Mouse (Mus musculus) liver, embryonic 12.5 days (tissue): ENCODE measurements around the gene Mpv17l. TPM values are rescaled to one million over a fixed set of nuclear protein-coding genes. Genes with fewer than 3 reads are reported as not detected.
"Not testable (repeated sequence)": the region's sequence is repeated elsewhere in the genome, so short reads cannot be mapped to it uniquely, and the experiment has no call there.

Experiments used
- ATAC-seq: fragments of 200-750 bp; cut with Nextera tagmentation; 2 replicates; pipeline ENCODE4 v1.8.0; 2017; ENCODE audit warnings: moderate number of reproducible peaks, mild to moderate bottlenecking, moderate library complexity
- H3K27ac ChIP-seq: fragments of 300-500 bp; sonication (generic); 2 replicates; pipeline ENCODE4 v1.5.1; 2016; ENCODE audit warnings: mild to moderate bottlenecking
- H3K27me3 ChIP-seq: fragments of 300-500 bp; sonication (generic); replicated peaks from 2 replicates; pipeline ENCODE4 v1.6.1; 2016; ENCODE audit warnings: mild to moderate bottlenecking, moderate library complexity
- H3K36me3 ChIP-seq: fragments of 300-500 bp; sonication (generic); 2 replicates; pipeline ENCODE4 v1.6.1; 2016; ENCODE audit warnings: mild to moderate bottlenecking, moderate library complexity
- H3K4me1 ChIP-seq: fragments of 300-500 bp; sonication (generic); 2 replicates; pipeline ENCODE4 v1.6.1; 2016
- H3K4me2 ChIP-seq: fragments of 300-500 bp; sonication (generic); 2 replicates; pipeline ENCODE4 v1.6.1; 2016; ENCODE audit warnings: mild to moderate bottlenecking, moderate library complexity
- H3K4me3 ChIP-seq: fragments of 300-500 bp; sonication (generic); 2 replicates; pipeline ENCODE4 v1.5.1; 2016; ENCODE audit warnings: mild to moderate bottlenecking, moderate library complexity
- H3K9ac ChIP-seq: fragments of 300-500 bp; sonication (generic); 2 replicates; pipeline ENCODE4 v1.6.1; 2016; ENCODE audit warnings: mild to moderate bottlenecking, moderate library complexity
- H3K9me3 ChIP-seq: fragments of 300-500 bp; sonication (generic); replicated peaks from 2 replicates; pipeline ENCODE4 v1.6.1; 2016; ENCODE audit warnings: mild to moderate bottlenecking, moderate library complexity
- WGBS: fragments of 180-500 bp; shearing (Covaris S2); methylation state at CpG from one replicate; pipeline ENCODE4 v1.1.7; 2016; ENCODE audit not compliant: insufficient replicate concordance; 5-methylcytosine and 5-hydroxymethylcytosine counted together
- polyA plus RNA-seq: library from polyadenylated mRNA; unstranded; fragments of >200 nt; fragmentation: Nextera tagmentation; extraction: Ambion mirVana; gene quantifications from 2 replicates; pipeline ENCODE4 v1.2.1, GENCODE M21; 2016

Mpv17l gene
- 1.7 and 2.4 TPM in 2 replicates for polyA plus RNA-seq

GRCm38 (mm10) chr16:13902888-13903483 lies at the start of gene Mpv17l, which contains the start of gene Pdxdc1:
Gene Mpv17l, plus strand, starts transcription at chr16:13903161.
Gene Pdxdc1, minus strand, starts transcription at chr16:13903131.
- Histone ChIP-seq H3K27ac (peak within 1 kb of the TSS; percentile 85), H3K9me3 (no peaks in the 10 kb centered on the region), H3K27me3 (no peaks in the 10 kb centered on the region), H3K4me3 (peak within 1 kb of the TSS; percentile 94), H3K9ac (peak within 1 kb of the TSS; percentile 95), H3K36me3 (no peaks in the 10 kb centered on the region), H3K4me1 (peaks cover 32% of the 10 kb centered on the region), H3K4me2 (peak within 1 kb of the TSS; percentile 90)
- ATAC-seq: peak; percentile 97
- WGBS: under 1% methylated on average over 50 of the region's 57 CpGs

GRCm38 (mm10) chr16:13853886-13854285 lies 49.1 kb upstream of the Mpv17l start:
- no peak overlapping the region for H3K27ac ChIP-seq
- WGBS: 93% methylated on average over 4 of the region's 4 CpGs
- no peak overlapping the region for H3K9ac ChIP-seq
- H3K4me2 ChIP-seq: no peak overlapping the region
- H3K4me3 ChIP-seq: no peak overlapping the region
- ATAC-seq: no peak
- H3K9me3 ChIP-seq: no peaks in the 10 kb centered on the region
- no peaks in the 10 kb centered on the region for H3K27me3 ChIP-seq
- H3K36me3 ChIP-seq: peaks cover 48% of the 10 kb centered on the region
- H3K4me1 ChIP-seq: no peaks in the 10 kb centered on the region

- 42% methylated on average over 4 of the region's 4 CpGs for WGBS
- Histone ChIP-seq H3K4me1 (peaks cover 16% of the 10 kb centered on the region), H3K9me3 (no peaks in the 10 kb centered on the region), H3K4me3 (no peak overlapping the region), H3K9ac (no peak overlapping the region), H3K27me3 (no peaks in the 10 kb centered on the region), H3K4me2 (no peak overlapping the region), H3K27ac (no peak overlapping the region), H3K36me3 (peaks cover 38% of the 10 kb centered on the region)
- ATAC-seq: no peak
Measured at GRCm38 (mm10) chr16:13866076-13866475, 36.9 kb upstream of the Mpv17l start.

GRCm38 (mm10) chr16:13866616-13867015 lies 36.3 kb upstream of the Mpv17l start:
- H3K36me3 ChIP-seq: peaks cover 38% of the 10 kb centered on the region
- peaks cover 16% of the 10 kb centered on the region for H3K4me1 ChIP-seq
- whole genome bisulfite sequencing: 62% methylated on average over 5 of the region's 5 CpGs
- H3K27ac ChIP-seq: no peak overlapping the region
- ATAC-seq: no peak
- no peaks in the 10 kb centered on the region for H3K9me3 ChIP-seq
- no peak overlapping the region for H3K9ac ChIP-seq
- no peaks in the 10 kb centered on the region for H3K27me3 ChIP-seq
- no peak overlapping the region for H3K4me2 ChIP-seq
- H3K4me3 ChIP-seq: no peak overlapping the region

GRCm38 (mm10) chr16:13867406-13867805 lies 35.6 kb upstream of the Mpv17l start:
- Histone ChIP-seq H3K4me1 (peaks cover 16% of the 10 kb centered on the region), H3K4me2 (peak overlapping the region; percentile 69), H3K4me3 (peak overlapping the region; percentile 51; the same call in 1 of the 2 replicates), H3K36me3 (peaks cover 44% of the 10 kb centered on the region), H3K9ac (peak overlapping the region; percentile 68; the same call in 1 of the 2 replicates)
- not testable (repeated sequence) for H3K9me3 ChIP-seq, H3K27me3 ChIP-seq, ATAC-seq, H3K27ac ChIP-seq
- 45% methylated on average over 5 of the region's 5 CpGs for WGBS

- no peak overlapping the region for H3K27ac ChIP-seq
- ATAC-seq: 0 out of 2 replicates have a peak, but pooled peaks have one; percentile 13
- no peaks in the 10 kb centered on the region for H3K27me3 ChIP-seq
- H3K9ac ChIP-seq: peak overlapping the region; percentile 68
- peak overlapping the region; percentile 69 for H3K4me2 ChIP-seq
- H3K4me3 ChIP-seq: peak overlapping the region; percentile 51
- H3K4me1 ChIP-seq: peaks cover 16% of the 10 kb centered on the region
- no peaks in the 10 kb centered on the region for H3K9me3 ChIP-seq
- peaks cover 39% of the 10 kb centered on the region for H3K36me3 ChIP-seq
- WGBS: 27% methylated on average over 42 of the region's 42 CpGs
Measured at GRCm38 (mm10) chr16:13867910-13868514, 34.9 kb upstream of the Mpv17l start.

GRCm38 (mm10) chr16:13875483-13875882 lies 27.5 kb upstream of the Mpv17l start:
- no peaks in the 10 kb centered on the region for H3K4me1 ChIP-seq
- no peak overlapping the region for H3K27ac ChIP-seq
- no peaks in the 10 kb centered on the region for H3K27me3 ChIP-seq
- no peak overlapping the region for H3K4me2 ChIP-seq
- H3K9me3 ChIP-seq: no peaks in the 10 kb centered on the region
- no peak for ATAC-seq
- H3K36me3 ChIP-seq: peaks cover 55% of the 10 kb centered on the region
- H3K9ac ChIP-seq: no peak overlapping the region
- H3K4me3 ChIP-seq: no peak overlapping the region
- 85% methylated on average over 4 of the region's 4 CpGs for WGBS

GRCm38 (mm10) chr16:13883094-13883774 lies 19.7 kb upstream of the Mpv17l start:
- no peak for ATAC-seq
- Histone ChIP-seq H3K36me3 (peaks cover 13% of the 10 kb centered on the region), H3K9me3 (no peaks in the 10 kb centered on the region), H3K4me3 (no peak overlapping the region), H3K4me1 (no peaks in the 10 kb centered on the region), H3K27me3 (no peaks in the 10 kb centered on the region), H3K27ac (no peak overlapping the region), H3K9ac (no peak overlapping the region), H3K4me2 (no peak overlapping the region)
- WGBS: 58% methylated on average over 3 of the region's 3 CpGs

GRCm38 (mm10) chr16:13890449-13890848 lies 12.5 kb upstream of the Mpv17l start:
- Histone ChIP-seq H3K4me1 (no peaks in the 10 kb centered on the region; the same call in 1 of the 2 replicates), H3K9ac (no peak overlapping the region), H3K4me2 (no peak overlapping the region), H3K27me3 (no peaks in the 10 kb centered on the region), H3K4me3 (no peak overlapping the region), H3K9me3 (no peaks in the 10 kb centered on the region), H3K36me3 (peaks cover 3% of the 10 kb centered on the region; the same call in 1 of the 2 replicates), H3K27ac (no peak overlapping the region)
- 74% methylated on average over 2 of the region's 2 CpGs for WGBS
- no peak for ATAC-seq

- Histone ChIP-seq H3K4me2 (no peak overlapping the region), H3K4me3 (no peak overlapping the region), H3K27me3 (no peaks in the 10 kb centered on the region), H3K4me1 (peaks cover 12% of the 10 kb centered on the region), H3K27ac (no peak overlapping the region), H3K36me3 (no peaks in the 10 kb centered on the region), H3K9me3 (no peaks in the 10 kb centered on the region), H3K9ac (no peak overlapping the region)
- ATAC-seq: no peak
Measured at GRCm38 (mm10) chr16:13892850-13893249, 10.1 kb upstream of the Mpv17l start.

GRCm38 (mm10) chr16:13894097-13894496 lies 8.9 kb upstream of the Mpv17l start:
- no peak overlapping the region for H3K27ac ChIP-seq
- no peak for ATAC-seq
- H3K4me3 ChIP-seq: no peak overlapping the region
- WGBS: 72% methylated on average over 2 of the region's 2 CpGs
- no peaks in the 10 kb centered on the region for H3K9me3 ChIP-seq
- no peak overlapping the region for H3K9ac ChIP-seq
- peaks cover 23% of the 10 kb centered on the region for H3K4me1 ChIP-seq
- H3K4me2 ChIP-seq: no peak overlapping the region
- H3K27me3 ChIP-seq: no peaks in the 10 kb centered on the region
- H3K36me3 ChIP-seq: no peaks in the 10 kb centered on the region

- no peak overlapping the region for H3K9ac ChIP-seq
- peak; percentile 37; the same call in 1 of the 2 replicates for ATAC-seq
- WGBS: 64% methylated on average over 3 of the region's 3 CpGs
Measured at GRCm38 (mm10) chr16:13895740-13896139, 7.2 kb upstream of the Mpv17l start.

More at GRCm38 (mm10) chr16:13895740-13896139, 7.2 kb upstream of the Mpv17l start:
- no peaks in the 10 kb centered on the region for H3K9me3 ChIP-seq
- H3K27me3 ChIP-seq: no peaks in the 10 kb centered on the region
- no peaks in the 10 kb centered on the region for H3K36me3 ChIP-seq
- no peak overlapping the region for H3K4me3 ChIP-seq
- H3K4me2 ChIP-seq: no peak overlapping the region
- no peak overlapping the region for H3K27ac ChIP-seq
- H3K4me1 ChIP-seq: peaks cover 24% of the 10 kb centered on the region
